Mouse (Mus musculus) limb, embryonic 15.5 days (tissue): Measurements from ENCODE around the gene Cth. TPM values are rescaled to one million over a fixed set of nuclear protein-coding genes. Genes with fewer than 3 reads are reported as not detected.

Source experiments
- ATAC-seq: fragments of 200-750 bp; cut with Nextera tagmentation; 2 replicates; pipeline ENCODE4 v1.8.0; 2017; ENCODE audit warnings: low read depth, moderate TSS enrichment; ENCODE audit not compliant: insufficient number of reproducible peaks, low FRiP score, low TSS enrichment
- H3K27ac ChIP-seq: fragments of 300-500 bp; sonication (generic); 2 replicates; pipeline ENCODE4 v1.5.1; 2015; ENCODE audit warnings: moderate library complexity, mild to moderate bottlenecking, inconsistent platforms
- H3K27me3 ChIP-seq: fragments of 300-500 bp; sonication (generic); 2 replicates; pipeline ENCODE4 v1.6.1; 2015; ENCODE audit warnings: inconsistent platforms
- H3K36me3 ChIP-seq: fragments of 300-500 bp; sonication (generic); 2 replicates; pipeline ENCODE4 v1.6.1; 2015; ENCODE audit warnings: inconsistent platforms
- H3K4me1 ChIP-seq: fragments of 300-500 bp; sonication (generic); 2 replicates; pipeline ENCODE4 v1.6.1; 2015; ENCODE audit warnings: inconsistent platforms
- H3K4me2 ChIP-seq: fragments of 300-500 bp; sonication (generic); 2 replicates; pipeline ENCODE4 v1.6.1; 2015; ENCODE audit warnings: mild to moderate bottlenecking, inconsistent platforms
- H3K4me3 ChIP-seq: fragments of 300-500 bp; sonication (generic); 2 replicates; pipeline ENCODE4 v1.5.1; 2015; ENCODE audit warnings: mild to moderate bottlenecking, inconsistent platforms
- H3K9ac ChIP-seq: fragments of 300-500 bp; sonication (generic); 2 replicates; pipeline ENCODE4 v1.6.1; 2015; ENCODE audit warnings: inconsistent platforms
- H3K9me3 ChIP-seq: fragments of 300-500 bp; sonication (generic); 2 replicates; pipeline ENCODE4 v1.6.1; 2016; ENCODE audit warnings: inconsistent platforms
- WGBS: fragments of 180-500 bp; shearing (Covaris S2); methylation state at CpG from one replicate; pipeline ENCODE4 v1.1.7; 2015; 5-methylcytosine and 5-hydroxymethylcytosine counted together
- polyA plus RNA-seq: library from polyadenylated mRNA; unstranded; fragments of >200 nt; fragmentation: Nextera tagmentation; extraction: Ambion mirVana; gene quantifications from 2 replicates; pipeline ENCODE4 v1.2.1, GENCODE M21; 2015

Gene Cth
- polyA plus RNA-seq, 1 experiment from 2014 or later = 13.9 TPM

- ATAC-seq = no peak
- 85% methylated on average over 5 of the region's 5 CpGs for WGBS
- Histone ChIP-seq H3K4me2 (no peak overlapping the region), H3K36me3 (no peaks in the 10 kb centered on the region; the same call in 1 of the 2 replicates), H3K9me3 (no peaks in the 10 kb centered on the region), H3K27ac (no peak overlapping the region), H3K4me1 (no peaks in the 10 kb centered on the region), H3K27me3 (no peaks in the 10 kb centered on the region), H3K4me3 (no peak overlapping the region), H3K9ac (no peak overlapping the region)
These were observed 23.2 kb downstream of the Cth start for GRCm38 (mm10) chr3:157901721-157902120.

DNA sequence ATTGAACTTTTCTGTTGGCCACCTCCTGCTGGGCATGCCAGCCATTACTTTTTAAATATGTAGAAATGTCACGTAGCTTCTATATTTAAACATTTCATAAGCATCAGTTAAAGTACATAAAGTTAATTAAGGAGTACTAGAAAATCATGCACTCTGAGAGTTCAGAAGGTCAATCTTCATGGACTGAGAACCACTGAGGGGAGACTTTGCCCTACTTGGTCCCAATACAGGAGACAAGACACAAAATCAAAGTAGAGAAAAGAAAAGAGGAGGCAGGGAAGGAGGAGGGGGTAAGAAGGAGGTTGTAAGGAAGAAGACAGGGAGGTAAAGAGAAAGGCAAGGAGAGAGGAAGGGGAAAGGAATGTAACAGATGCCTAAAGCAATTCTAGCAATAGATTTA is 24.9 kb downstream of the Cth start:
- no peak for ATAC-seq
- no peaks in the 10 kb centered on the region; the same call in 1 of the 2 replicates for H3K36me3 ChIP-seq
- no peak overlapping the region for H3K9ac ChIP-seq
- no peak overlapping the region for H3K27ac ChIP-seq
- H3K4me1 ChIP-seq = no peaks in the 10 kb centered on the region
- H3K4me2 ChIP-seq = no peak overlapping the region
- WGBS = 80% methylated on average over 1 of the region's 1 CpGs
- H3K4me3 ChIP-seq = no peak overlapping the region
- H3K27me3 ChIP-seq = no peaks in the 10 kb centered on the region
- H3K9me3 ChIP-seq = no peaks in the 10 kb centered on the region

DNA sequence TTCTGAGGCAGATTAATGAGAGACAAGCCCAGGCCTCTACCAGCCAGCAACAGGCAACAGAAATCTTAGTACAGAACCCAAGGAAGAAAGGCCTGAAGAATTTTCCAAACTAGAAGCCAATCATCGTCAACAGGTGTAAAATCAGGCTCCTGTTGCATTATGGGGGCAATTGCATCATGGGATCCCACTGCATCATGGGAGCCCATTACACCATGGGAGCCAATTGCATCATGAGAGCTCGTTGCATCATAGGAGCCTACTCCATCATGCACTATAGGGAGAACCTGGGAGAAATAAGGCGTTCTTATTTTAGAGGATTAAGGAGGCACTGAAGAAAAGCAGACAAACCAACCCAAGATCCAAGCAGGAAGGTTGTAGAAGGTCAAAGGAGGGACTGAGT is 27.2 kb downstream of the Cth start:
- no peak overlapping the region for H3K4me3 ChIP-seq
- H3K4me1 ChIP-seq = no peaks in the 10 kb centered on the region
- no peaks in the 10 kb centered on the region for H3K27me3 ChIP-seq
- no peaks in the 10 kb centered on the region for H3K36me3 ChIP-seq
- H3K27ac ChIP-seq = no peak overlapping the region
- WGBS = 89% methylated on average over 3 of the region's 3 CpGs
- no peak for ATAC-seq
- H3K9ac ChIP-seq = no peak overlapping the region
- H3K4me2 ChIP-seq = no peak overlapping the region
- no peaks in the 10 kb centered on the region for H3K9me3 ChIP-seq

DNA sequence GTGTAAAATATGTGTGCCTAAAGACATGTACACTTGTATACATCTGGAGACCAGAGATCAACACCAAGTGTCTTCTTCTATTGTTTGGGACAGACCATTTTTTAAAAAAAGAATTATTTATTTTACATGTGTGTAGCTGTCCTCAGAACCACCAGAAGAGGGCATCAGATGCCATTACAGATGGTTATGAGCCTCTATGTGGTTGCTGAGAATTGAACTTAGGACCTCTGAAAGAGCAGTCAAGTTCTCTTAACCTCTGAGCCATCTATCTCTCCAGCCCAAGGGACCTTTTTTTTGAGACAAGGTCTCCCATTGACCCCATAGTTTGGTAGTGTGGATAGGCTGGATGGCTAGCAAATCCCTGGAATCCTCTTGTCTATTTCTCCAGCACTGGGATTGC is 33.1 kb downstream of the Cth start:
- Histone ChIP-seq H3K9me3 (no peaks in the 10 kb centered on the region), H3K4me2 (no peak overlapping the region), H3K27ac (no peak overlapping the region), H3K4me1 (no peaks in the 10 kb centered on the region), H3K27me3 (no peaks in the 10 kb centered on the region), H3K36me3 (no peaks in the 10 kb centered on the region), H3K4me3 (no peak overlapping the region), H3K9ac (no peak overlapping the region)
- no peak for ATAC-seq

DNA sequence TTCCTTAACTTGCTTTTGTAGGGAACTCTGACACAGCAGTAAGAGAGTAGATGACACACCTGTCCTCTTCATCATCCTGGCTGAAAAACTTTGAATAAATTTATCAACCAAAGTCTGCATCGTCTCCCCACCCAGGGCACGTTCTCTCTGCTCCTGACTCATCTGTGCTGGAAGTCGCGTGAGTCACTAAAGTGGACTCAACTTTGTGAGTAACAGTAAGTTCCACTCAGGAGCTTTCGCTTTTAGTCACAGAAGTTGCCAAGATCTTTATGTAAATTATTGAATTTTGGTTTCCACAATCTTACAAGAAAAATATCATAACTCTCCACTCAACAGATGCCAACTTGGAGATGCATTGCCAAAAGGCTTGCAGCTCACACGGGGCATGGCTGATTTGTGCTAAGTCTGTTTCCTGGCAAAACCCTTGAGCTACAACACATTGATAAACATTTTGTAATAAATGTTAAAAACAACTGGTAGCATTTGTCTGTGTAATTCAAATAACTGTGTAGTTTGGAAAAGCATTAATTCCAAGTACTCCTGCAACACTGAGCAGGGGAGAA is 40.7 kb downstream of the Cth start:
- Histone ChIP-seq H3K9ac (no peak overlapping the region), H3K4me2 (no peak overlapping the region), H3K27me3 (no peaks in the 10 kb centered on the region), H3K4me3 (no peak overlapping the region), H3K27ac (no peak overlapping the region), H3K36me3 (no peaks in the 10 kb centered on the region), H3K9me3 (no peaks in the 10 kb centered on the region), H3K4me1 (no peaks in the 10 kb centered on the region)
- ATAC-seq = no peak
- 83% methylated on average over 6 of the region's 6 CpGs for WGBS

DNA sequence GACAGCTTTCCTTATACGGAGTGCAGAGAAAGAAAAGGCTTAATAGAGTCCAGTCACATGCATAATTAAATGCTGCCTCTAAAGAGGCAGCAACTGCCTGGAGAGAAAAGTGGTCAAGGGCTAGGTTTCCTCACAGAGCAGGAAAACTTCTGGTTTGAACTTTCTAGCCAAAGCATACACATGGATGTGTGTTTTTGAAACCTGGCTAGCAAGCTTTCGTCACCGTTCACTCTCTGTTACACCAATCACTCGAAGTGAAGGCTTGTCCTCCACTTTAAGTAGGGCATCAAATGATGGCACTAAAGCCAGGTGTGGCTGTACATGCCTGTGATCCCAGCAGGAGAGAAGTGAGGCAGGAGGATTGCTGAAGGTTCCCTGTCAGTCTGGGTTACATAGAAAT is 41.8 kb downstream of the Cth start:
- WGBS = 74% methylated on average over 4 of the region's 4 CpGs
- H3K27ac ChIP-seq = no peak overlapping the region
- ATAC-seq = no peak
- no peak overlapping the region for H3K9ac ChIP-seq
- H3K4me2 ChIP-seq = no peak overlapping the region
- H3K4me1 ChIP-seq = no peaks in the 10 kb centered on the region
- H3K4me3 ChIP-seq = no peak overlapping the region
- H3K9me3 ChIP-seq = no peaks in the 10 kb centered on the region
- no peaks in the 10 kb centered on the region for H3K36me3 ChIP-seq
- H3K27me3 ChIP-seq = no peaks in the 10 kb centered on the region

- 91% methylated on average over 3 of the region's 3 CpGs for WGBS
- no peak for ATAC-seq
- no peak overlapping the region for H3K4me2 ChIP-seq
- no peak overlapping the region for H3K9ac ChIP-seq
- no peaks in the 10 kb centered on the region for H3K27me3 ChIP-seq
- no peaks in the 10 kb centered on the region for H3K9me3 ChIP-seq
- no peaks in the 10 kb centered on the region for H3K4me1 ChIP-seq
- H3K27ac ChIP-seq = no peak overlapping the region
- H3K4me3 ChIP-seq = no peak overlapping the region
- no peaks in the 10 kb centered on the region for H3K36me3 ChIP-seq
These were observed 42.9 kb downstream of the Cth start for GRCm38 (mm10) chr3:157881992-157882391.

DNA sequence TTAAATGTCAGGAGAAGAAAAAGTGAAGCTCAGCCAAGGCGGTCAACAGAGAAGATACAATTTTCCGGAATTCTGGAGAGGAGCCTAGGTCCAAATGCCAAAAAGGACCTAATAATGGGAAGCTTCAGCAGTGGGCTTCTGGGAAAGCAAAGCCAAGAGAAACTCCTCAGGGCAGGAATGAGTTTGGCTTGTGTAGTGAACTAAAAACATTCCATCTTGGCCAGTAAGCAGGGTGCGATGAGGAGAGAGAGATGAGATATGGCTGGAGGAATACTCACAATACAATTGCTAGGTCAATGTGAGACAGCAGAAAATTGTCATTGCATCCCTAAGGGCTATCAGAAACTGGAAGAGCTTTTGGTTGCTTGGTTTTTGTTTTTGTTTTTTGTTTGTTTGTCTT is 43.9 kb downstream of the Cth start:
- Histone ChIP-seq H3K9me3 (no peaks in the 10 kb centered on the region), H3K27ac (no peak overlapping the region), H3K4me2 (no peak overlapping the region), H3K4me1 (no peaks in the 10 kb centered on the region), H3K36me3 (no peaks in the 10 kb centered on the region), H3K27me3 (no peaks in the 10 kb centered on the region), H3K9ac (no peak overlapping the region), H3K4me3 (no peak overlapping the region)
- ATAC-seq = no peak
- 91% methylated on average over 3 of the region's 3 CpGs for WGBS

DNA sequence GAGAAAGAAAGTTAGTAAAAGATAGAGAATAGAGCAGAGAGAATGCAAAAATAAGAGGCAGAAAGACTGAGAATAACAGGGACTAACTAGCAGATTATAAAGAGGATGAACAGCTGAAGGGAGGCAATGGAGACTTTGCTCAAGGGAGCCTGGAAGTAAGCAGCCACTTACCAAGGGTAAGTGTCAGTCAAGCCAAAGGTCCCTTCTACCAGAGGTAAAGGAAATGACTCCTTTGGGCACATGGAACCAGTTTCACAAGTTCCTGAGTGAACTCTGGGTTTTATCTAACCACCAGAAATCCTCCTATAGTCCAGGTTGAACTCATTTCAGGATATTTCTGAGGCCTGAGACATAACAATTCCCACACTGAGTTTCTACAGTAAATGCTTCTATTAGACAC is 47.0 kb downstream of the Cth start:
- H3K27me3 ChIP-seq = no peaks in the 10 kb centered on the region
- no peak overlapping the region for H3K27ac ChIP-seq
- no peak for ATAC-seq
- no peaks in the 10 kb centered on the region for H3K9me3 ChIP-seq
- no peak overlapping the region for H3K4me2 ChIP-seq
- no peaks in the 10 kb centered on the region for H3K36me3 ChIP-seq
- no peaks in the 10 kb centered on the region for H3K4me1 ChIP-seq
- H3K9ac ChIP-seq = no peak overlapping the region
- no peak overlapping the region for H3K4me3 ChIP-seq

- Histone ChIP-seq H3K27ac (no peak overlapping the region), H3K36me3 (no peaks in the 10 kb centered on the region), H3K9ac (no peak overlapping the region), H3K4me1 (no peaks in the 10 kb centered on the region), H3K9me3 (no peaks in the 10 kb centered on the region), H3K4me2 (no peak overlapping the region), H3K27me3 (no peaks in the 10 kb centered on the region), H3K4me3 (no peak overlapping the region)
- WGBS = 51% methylated on average over 11 of the region's 11 CpGs
- no peak for ATAC-seq
These were observed 48.3 kb downstream of the Cth start for GRCm38 (mm10) chr3:157876439-157877156.

- WGBS = 76% methylated on average over 4 of the region's 4 CpGs
- H3K4me1 ChIP-seq = no peaks in the 10 kb centered on the region
- ATAC-seq = no peak
- H3K4me2 ChIP-seq = no peak overlapping the region
- H3K27me3 ChIP-seq = no peaks in the 10 kb centered on the region
- H3K36me3 ChIP-seq = no peaks in the 10 kb centered on the region
- no peak overlapping the region for H3K9ac ChIP-seq
- no peaks in the 10 kb centered on the region for H3K9me3 ChIP-seq
- no peak overlapping the region for H3K4me3 ChIP-seq
- H3K27ac ChIP-seq = no peak overlapping the region
These were observed 52.0 kb downstream of the Cth start for GRCm38 (mm10) chr3:157872897-157873296.

- no peak for ATAC-seq
- WGBS = 75% methylated on average over 2 of the region's 2 CpGs
These were observed 57.0 kb downstream of the Cth start for GRCm38 (mm10) chr3:157867836-157868235.

GRCm38 (mm10) chr3:157866251-157866650 is 58.6 kb downstream of the Cth start:
- no peak overlapping the region for H3K4me2 ChIP-seq
- no peaks in the 10 kb centered on the region for H3K4me1 ChIP-seq
- H3K27ac ChIP-seq = no peak overlapping the region
- H3K9ac ChIP-seq = no peak overlapping the region
- no peaks in the 10 kb centered on the region for H3K36me3 ChIP-seq
- ATAC-seq = no peak
- no peaks in the 10 kb centered on the region for H3K27me3 ChIP-seq
- no peak overlapping the region for H3K4me3 ChIP-seq
- H3K9me3 ChIP-seq = no peaks in the 10 kb centered on the region
- WGBS = 50% methylated on average over 4 of the region's 4 CpGs

More at GRCm38 (mm10) chr3:157867836-157868235, 57.0 kb downstream of the Cth start:
- no peaks in the 10 kb centered on the region for H3K36me3 ChIP-seq
- H3K27me3 ChIP-seq = no peaks in the 10 kb centered on the region
- no peak overlapping the region for H3K4me2 ChIP-seq
- H3K9me3 ChIP-seq = no peaks in the 10 kb centered on the region
- H3K27ac ChIP-seq = no peak overlapping the region
- no peaks in the 10 kb centered on the region for H3K4me1 ChIP-seq
- no peak overlapping the region for H3K9ac ChIP-seq
- no peak overlapping the region for H3K4me3 ChIP-seq
